Mouse (Mus musculus) CD4-positive, CD25-positive, alpha-beta regulatory T cell (primary cell): Measurements from ENCODE around the gene Aym1. TPM values are rescaled to one million over a fixed set of nuclear protein-coding genes. Genes with fewer than 3 reads are reported as not detected.

Experiments
- polyA plus RNA-seq: library from polyadenylated mRNA; unstranded; fragments of 100-300 nt; shearing (Covaris generic); gene quantifications from one replicate; pipeline ENCODE4 v1.2.1, GENCODE M21; 2017

Aym1 gene
- not detected for polyA plus RNA-seq

DNA sequence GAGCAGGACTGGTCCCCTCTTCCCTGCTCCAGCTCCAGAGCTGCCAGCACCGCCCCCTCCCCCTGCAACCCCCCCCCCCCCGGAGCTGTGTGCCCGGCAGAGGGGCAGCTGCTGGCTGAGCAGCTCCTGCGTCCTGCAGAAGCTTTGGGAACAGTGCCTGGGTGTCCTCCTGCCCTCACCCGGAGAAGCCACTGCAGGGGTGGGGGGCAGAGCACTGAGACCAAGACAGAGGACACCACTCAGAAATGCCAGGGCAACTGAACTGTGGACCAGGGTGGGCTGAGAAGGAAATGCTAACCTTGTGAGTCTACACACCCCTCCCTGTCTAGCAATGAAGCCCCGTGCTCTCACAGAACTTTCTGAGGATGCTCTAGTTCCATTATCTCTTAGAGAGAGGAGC is at the start of gene Aym1:
Gene Aym1 (plus strand): TSS at position 109 of the 400 bp plus-strand sequence.

DNA sequence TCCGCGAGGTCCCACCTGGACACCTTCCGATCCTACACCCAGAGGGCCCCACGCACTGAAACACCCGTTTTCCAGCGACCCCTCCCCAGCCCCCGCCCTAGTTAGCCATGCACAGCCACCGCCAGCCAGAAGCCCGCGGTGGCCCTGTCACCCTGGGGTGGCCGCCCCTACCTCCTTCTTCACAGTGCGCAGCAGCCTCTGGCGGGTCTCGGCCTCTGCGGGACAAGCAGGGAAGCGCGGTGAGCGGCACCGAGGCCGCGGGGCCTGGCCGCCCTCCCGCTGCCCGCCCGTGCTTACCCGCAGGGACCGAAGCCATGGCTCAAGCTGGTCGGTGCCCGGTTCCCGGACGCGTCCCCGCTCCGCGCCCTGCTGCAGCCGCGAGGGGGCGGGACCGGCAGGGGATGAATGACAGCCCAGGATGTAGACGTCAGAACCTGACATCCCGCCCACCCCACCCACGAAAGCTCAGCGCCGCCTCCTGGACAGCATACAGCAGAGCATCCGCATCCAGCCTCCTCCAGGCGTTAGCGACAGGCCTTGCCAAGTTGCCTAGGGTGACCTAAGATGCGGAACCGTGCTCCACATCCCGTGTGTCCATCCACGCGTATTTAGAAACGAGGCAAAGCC is 46.6 kb upstream of the Aym1 start, which contains the start of gene Sgsm1:
Gene Sgsm1 (minus strand): TSS at position 410 of the 627 bp plus-strand sequence.

Other genes with a start within 250 kb of the Aym1 start
- 3.5 TPM for gene 2900026A02Rik, start 136.1 kb upstream of the Aym1 start, polyA plus RNA-seq
- gene Tmem211, start 130.4 kb upstream of the Aym1 start, polyA plus RNA-seq, result not detected
- 0.05 TPM for gene Sgsm1, start 46.5 kb upstream of the Aym1 start, polyA plus RNA-seq
- gene Wscd2, start 133.0 kb downstream of the Aym1 start, polyA plus RNA-seq, result 0.92 TPM